Mouse (Mus musculus): ENCODE results near the gene Zbtb21. TPM values are rescaled to one million over a fixed set of nuclear protein-coding genes. Genes with fewer than 3 reads are reported as not detected.
"Not testable (repeated sequence)": the region's sequence is repeated elsewhere in the genome, so short reads cannot be mapped to it uniquely, and the experiment has no call there.

Gene Zbtb21
- total RNA-seq, 2 experiments from 2014 or later: 18.5 to 21.3 TPM

DNA sequence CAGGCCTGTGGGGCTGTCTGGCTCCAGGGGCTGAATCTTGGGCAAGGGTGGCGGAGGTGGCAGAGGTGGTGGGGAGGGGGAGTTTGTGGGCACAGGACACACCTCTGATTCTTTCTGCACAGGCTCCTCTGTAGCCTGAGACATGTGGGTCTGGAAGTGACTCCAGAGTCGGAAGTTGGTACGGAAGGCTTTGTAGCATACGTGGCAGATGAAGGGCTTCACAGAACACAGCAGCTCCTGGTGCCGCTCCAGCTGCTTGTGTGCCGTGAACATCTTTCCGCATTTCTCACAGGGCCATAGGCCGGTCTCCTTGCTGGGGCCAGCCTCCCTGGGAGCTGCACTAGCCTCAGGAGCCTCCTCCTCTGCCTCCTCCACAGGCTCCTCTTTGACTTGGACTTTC is 12.4 kb downstream of the Zbtb21 start:
- no peak for DNase-seq (ENCODE audit: low spot score in 2 of 2)

DNA sequence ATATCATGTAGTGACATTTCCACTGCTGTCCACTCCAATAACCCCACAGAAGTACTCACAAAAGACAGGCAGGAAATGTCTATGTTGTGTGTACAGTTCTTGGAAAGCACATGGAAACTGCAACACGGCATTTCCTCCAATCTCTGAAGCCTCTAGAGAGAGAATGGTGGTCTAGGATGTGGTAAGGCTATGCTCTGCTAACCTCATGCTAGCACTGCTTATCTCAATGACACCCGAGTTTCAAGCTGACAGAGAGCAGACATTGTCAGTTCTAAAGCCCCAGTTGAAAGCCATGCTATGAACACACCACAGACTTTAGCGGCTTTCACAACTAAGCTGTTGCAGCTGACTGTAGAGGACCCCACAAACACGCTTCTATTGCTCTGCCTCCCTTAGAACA is 13.6 kb downstream of the Zbtb21 start:
- DNase-seq (ENCODE audit: low spot score in 2 of 2): no peak

DNA sequence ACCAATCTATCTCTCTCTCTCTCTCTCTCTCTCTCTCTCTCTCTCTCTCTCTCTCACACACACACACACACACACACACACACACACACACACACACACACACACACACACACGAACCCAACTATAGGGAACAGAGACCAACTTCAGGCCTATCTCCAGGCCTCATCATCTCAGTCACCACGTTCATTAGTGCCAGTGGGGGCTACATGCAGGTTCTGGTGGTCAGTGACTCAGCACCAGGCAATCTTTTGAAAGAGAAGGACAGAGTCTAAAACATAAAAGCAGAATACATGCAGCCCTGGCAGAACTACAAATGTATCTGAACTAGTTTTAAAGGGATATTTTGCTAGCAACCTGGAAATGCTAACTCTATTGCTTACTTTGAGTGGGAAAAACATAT is 15.4 kb downstream of the Zbtb21 start:
- not testable (repeated sequence) for DNase-seq (ENCODE audit: low spot score in 2 of 2)

DNA sequence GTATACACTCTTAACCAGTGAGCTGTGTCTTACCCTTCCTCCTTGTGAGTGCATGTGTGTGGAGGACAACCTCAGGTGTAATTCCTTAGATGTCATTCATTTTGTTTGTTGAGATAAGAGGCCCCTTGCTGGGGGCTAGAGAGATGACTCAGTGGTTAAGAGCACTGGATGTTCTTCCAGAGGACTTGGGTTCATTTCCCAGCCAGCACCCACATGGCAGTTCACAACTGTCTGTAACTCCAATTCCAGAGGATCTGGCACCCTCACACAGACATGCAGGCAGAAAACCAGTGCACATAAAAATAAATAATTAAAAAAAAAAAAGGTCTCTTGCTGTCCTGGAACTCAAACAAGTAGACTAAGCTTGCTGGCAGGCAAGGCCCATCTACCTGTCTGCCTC is 20.6 kb downstream of the Zbtb21 start:
- DNase-seq (ENCODE audit: low spot score in 2 of 2): no peak

DNA sequence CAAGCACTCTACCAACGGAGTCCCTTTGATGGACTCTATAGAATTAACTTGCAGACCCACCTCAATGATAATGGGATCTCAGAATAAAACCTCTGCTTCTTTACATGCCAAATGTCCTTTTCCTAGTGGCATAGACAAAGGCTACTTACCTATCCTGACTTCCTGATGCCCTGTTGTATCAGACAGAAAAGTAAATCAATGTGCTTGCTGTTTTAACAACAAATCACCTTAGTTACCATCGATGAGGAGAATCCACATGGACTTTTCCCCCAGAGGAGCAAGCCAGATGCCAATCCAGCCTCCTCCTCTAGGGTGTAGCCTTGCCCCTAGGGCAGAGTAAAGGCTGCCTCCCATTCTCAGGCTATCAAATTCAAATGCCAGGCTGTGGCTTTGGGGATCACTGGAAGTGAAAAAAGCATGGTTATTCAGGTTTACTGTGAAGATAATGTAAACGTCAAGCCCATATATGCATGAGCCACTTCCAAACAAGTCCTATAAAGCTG is 21.9 kb downstream of the Zbtb21 start:
- DNase-seq (ENCODE audit: low spot score in 2 of 2): no peak

DNA sequence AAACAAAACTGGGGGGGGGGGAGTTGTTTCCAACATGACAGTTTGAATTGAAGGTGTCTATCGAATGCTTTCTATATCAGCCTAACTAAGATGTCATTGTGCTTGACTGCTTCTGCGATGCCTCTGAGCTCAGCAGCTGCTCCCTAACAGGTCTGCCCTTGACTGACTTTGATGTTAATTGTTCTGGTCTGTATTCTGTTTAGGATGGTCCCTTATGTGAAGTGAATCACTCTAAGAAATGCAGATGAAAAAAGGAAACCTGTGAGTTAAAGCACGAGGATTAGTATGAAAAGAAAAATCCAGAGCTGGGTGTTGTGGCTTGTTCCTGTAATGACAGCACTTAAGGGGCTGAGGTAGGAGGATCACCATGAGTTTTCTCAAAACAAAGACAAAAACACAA is 26.6 kb downstream of the Zbtb21 start:
- DNase-seq (ENCODE audit: low spot score in 2 of 2): no peak

DNA sequence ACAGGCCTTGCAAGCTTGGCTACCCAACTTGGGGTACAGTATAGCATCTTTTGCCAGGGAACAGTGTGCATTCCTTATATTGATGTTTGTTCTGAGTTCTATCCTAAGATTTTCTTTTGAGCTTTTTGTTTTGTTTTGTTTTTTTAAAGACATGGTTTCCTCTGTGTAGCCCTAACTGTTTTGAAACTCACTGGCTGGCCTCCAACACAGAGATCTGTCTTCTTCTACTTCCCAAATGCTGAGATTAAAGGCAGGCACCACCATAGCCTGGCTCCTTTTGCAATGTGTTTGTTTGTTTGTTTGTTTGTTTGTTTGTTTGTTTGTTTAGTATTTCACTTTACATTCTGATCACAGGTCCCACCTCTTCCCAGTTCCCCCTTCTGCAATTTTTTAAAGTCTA is 32.2 kb downstream of the Zbtb21 start:
- no peak for DNase-seq (ENCODE audit: low spot score in 2 of 2)

DNA sequence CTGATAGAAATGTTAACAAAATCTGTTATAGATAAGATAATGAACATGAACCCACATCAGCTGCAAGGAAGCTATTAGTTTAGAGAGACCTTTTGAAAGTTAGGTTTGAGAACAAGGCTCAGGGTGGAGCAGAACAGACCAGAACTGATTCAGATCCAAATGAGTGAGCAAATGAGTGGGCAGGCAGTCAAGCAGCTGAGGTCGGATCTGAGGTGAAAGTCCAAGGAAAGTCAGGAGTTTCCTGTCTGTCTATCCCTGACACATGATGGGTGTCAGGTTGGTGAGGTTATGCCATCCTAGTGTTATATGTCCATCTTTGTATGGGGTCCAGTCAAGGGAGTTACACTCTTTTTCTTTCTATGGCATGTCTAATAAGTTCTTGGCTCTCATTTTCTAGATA is 32.9 kb downstream of the Zbtb21 start:
- no peak for DNase-seq (ENCODE audit: low spot score in 2 of 2)

DNA sequence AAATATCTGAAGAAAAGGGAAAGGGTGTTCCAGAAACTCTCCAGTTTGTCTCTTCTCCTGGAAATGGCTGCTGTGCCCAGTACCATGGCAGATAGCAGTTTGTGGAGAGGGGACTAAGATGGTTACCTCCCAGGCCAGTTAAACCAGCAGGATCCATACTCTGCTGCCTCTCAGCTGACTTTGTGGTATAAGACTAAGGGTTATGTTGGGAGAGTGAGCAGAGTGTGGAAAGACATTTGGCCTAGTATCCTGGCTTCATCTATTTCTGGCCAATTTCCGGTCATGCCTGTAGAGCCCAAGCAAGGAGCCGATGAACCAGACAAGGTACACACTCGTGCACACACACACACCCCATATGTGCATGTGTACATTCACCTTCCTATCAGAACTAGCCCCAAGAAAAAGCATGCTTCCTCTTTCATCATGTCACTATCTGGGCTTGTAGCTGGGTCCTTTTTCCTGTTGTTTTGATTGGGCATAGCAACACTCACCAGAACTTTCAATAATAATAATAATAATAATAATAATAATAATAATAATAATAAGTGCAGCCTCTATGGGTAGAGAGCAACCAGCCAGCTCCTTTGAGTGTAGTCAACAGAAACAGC is 35.0 kb downstream of the Zbtb21 start:
- no peak for DNase-seq (ENCODE audit: low spot score in 2 of 2)

DNA sequence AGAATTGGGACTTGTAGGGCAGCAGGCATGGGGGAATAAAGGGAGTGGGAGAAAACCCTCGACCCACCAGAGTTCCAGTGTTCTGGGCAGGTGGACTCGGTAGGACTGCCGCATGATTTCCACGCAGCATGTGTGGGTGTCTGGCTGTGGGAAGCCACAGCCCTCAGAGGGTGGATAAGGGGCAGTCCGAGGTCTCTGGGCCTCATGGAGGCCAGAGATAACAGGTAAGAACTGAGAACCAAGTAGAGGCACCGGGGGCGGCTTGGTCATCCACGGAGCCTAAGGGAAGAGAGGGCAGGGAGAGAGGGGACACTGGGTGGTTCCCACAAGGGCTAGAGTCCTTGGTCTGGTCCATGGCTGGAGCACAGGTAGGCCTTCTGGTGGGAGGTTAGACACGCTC is 36.0 kb downstream of the Zbtb21 start:
- no peak for DNase-seq (ENCODE audit: low spot score in 2 of 2)

DNA sequence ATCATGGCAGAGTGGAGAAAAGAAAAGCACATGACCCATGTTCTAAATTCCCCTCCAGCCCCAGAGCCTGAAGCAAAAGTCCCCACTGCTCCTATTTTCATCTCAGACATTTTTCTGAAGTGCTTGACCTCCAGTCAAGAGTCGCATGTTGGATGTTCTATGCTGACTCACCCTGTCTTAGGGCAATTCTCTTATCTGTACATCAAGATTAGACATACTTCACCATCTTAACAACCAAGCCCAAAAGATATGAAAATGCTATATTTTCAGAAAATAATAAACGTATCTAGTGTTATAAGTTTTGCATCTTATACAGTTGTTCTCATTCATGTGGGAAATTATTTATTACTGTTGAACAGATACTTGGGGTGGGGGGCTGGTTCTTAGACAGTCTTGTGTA is 36.7 kb downstream of the Zbtb21 start:
- DNase-seq (ENCODE audit: low spot score in 2 of 2): no peak

DNA sequence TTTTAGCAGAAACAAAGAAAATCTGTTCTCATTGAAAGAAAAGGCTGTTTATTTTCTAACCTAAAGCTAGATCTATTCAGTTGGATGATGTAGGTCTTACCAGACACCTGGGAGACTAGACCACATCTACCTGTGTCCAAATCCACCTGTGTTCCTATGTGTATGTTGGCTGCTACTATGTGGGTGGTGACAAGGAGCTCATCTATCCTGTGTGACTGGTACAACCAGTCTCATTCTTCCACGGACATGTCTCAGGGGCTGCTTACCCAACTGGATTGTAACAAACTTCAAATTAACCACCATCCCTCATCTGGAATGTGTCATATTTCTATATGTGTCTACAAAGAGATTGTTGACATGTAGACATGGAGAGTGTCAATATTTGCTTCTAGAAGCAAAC is 38.7 kb downstream of the Zbtb21 start:
- DNase-seq (ENCODE audit: low spot score in 2 of 2): no peak

DNA sequence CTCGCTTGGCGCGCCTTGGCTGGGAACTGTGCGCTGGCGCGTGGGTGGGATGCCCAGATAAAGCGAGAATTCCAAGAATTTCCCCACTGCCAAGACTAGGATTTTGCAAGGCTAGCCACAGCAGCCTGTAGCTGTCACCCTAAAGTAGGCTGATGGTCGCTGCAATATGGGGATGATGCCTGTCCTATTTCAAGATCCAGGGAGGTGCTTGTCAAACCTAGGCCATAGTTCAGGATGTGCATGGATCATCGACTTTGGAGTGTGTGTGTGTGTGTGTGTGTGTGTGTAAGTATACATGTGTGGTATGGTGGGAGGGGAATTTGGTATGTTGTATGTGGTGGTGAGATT is 39.7 kb downstream of the Zbtb21 start:
- DNase-seq (ENCODE audit: low spot score in 2 of 2): no peak

DNA sequence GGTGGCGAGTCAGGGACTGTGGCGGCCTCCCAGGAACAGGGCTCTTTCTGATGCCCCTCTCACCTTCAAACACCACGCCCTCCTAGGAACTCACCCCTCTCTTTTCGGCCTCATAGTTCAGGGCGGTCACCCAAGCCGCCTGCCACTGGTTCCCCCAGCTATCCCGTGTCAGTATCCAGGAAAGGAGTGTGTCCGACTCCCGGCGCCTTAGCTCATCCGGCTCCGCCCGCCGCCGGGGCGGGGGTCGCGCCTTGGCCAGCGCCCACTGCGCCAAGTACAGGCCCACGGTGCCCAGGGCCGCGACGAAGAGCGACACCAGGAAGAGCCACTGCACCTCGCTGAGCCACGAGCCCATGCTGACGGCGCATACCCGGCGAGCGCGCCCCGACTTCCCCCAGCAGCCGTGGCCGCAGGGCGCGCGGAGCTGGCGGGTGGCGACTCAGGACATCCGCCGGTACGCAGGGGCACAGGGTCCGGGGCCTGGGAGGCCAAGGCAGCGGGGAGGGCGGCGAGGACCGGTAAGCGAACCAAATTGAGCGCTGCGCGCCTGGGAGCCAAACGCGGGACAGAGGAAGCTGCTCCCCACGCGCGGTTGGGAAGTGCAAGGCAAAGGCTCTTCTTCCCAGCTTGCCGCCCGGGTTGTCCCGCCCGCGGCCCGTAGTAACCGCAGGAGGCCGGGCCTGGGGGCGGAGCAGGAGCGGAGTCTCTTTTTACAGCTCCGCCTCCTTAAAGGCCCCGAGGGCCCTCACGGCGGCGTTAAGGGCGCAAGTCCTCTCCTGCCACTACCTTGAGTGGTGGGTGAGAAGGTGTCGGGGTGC is 40.3 kb downstream of the Zbtb21 start:
- peak; percentile 87 for DNase-seq (ENCODE audit: low spot score in 2 of 2)

DNA sequence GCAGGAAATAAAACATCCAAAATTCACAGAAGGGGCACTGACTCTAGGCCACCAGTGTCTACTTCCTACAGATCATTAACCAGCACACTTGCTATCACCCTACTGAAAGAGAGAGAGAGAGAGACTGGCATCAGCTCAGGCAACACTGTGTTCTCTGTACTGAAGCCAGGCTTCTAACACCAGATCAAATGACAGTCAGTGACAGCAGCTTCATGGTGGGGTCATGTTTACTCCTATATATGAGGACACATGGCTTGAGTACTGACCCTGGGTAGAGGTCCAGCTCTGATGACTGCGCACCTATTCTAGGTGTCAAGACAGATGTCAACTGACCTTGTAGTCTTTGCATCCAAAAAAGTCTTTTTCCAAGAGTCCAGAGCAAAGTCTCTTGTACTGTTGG is 41.8 kb downstream of the Zbtb21 start:
- DNase-seq (ENCODE audit: low spot score in 2 of 2): no peak

DNA sequence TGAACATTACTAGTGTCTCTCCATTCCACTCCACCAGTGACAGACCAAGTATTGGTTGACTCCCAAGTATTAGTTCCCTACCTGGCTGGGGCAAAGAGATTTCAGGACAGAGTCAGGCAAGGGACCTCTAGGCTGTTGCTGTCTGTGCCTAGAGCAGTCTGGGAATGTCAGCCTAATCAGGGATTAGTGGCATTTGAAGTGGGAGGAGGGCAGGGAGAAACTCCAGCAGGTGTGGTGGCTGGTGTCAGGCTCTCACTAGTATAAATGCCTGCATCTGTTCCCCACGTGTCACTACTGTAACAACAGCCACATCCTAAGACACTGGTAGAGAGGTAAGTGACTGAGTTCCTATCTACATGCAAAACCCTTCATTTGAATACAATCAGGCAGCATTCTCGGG is 42.6 kb downstream of the Zbtb21 start:
- DNase-seq (ENCODE audit: low spot score in 2 of 2): no peak

DNA sequence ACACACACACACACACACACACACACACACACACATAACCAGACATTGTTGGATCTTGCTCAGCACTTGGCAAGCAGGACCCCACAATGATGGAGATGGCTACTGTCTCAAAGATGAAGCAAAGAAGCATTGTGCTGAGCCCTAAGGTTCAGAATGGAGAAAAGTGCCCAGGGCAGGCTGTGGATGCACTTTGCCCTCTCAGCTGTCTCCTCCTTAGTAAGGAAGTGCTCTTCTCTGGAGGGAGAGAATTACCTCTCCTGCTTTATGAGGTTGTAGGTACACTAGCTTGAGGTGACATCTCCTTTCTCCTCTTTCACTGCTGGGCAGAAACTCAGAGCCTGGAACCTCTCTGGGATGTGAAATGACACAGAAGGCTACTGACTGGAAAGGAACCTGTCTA is 49.5 kb downstream of the Zbtb21 start:
- DNase-seq (ENCODE audit: low spot score in 2 of 2): no peak

DNA sequence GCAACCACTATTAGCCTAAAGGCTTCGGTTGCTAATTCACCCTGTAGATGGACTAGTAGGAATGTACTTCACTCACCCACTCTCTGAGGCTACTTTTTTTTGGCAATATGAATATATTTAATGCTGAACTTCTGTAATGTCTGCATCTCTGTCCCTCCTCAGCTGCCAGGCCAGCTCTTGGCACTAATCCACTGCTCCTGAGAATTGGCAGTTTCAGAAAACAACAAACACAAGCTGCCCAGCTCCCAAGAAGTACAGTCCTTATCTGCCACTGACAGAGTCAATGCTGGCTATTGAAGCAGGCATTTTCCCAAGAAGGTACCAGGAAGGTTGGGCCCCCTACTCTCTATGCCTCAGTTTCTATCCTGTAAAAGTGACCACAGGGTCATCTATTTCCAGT is 53.1 kb downstream of the Zbtb21 start:
- DNase-seq (ENCODE audit: low spot score in 2 of 2): no peak

DNA sequence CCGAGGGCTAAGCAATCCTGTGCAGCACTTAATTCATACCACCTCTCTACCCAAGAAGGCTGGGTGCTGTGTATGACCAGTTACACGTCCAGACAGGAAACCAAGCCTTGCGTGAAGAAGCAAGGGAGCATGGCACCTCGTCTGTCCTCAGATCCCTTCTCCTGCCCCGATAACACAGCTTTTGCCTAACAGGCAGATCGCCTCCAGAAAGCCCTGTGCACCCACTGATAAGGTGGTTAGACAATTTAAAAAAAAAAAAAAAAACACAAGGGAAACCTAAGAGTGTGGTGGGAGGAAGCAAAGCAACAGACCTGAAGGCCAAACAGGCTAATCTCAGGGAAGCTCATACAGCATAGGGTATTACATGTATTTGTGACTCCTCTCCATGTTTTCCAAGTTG is 54.9 kb downstream of the Zbtb21 start:
- DNase-seq (ENCODE audit: low spot score in 2 of 2): no peak

DNA sequence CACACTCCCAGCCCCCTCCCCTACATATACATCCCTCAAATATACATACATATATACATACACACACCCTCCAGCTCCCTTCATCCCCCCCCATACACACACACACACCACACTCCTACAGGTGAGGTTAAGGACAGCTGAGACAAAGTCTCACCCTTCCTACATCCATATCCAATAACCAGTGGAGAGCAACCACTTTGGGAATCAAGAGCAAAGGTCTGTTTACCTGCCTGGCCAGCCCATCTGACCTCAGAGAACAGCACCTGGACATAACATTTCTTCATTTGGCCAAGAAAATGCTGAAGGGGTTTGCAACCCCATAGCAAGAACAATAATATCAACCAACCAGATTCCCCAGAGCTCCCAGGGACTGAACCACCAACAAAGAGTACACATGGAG is 56.1 kb downstream of the Zbtb21 start:
- no peak for DNase-seq (ENCODE audit: low spot score in 2 of 2)

DNA sequence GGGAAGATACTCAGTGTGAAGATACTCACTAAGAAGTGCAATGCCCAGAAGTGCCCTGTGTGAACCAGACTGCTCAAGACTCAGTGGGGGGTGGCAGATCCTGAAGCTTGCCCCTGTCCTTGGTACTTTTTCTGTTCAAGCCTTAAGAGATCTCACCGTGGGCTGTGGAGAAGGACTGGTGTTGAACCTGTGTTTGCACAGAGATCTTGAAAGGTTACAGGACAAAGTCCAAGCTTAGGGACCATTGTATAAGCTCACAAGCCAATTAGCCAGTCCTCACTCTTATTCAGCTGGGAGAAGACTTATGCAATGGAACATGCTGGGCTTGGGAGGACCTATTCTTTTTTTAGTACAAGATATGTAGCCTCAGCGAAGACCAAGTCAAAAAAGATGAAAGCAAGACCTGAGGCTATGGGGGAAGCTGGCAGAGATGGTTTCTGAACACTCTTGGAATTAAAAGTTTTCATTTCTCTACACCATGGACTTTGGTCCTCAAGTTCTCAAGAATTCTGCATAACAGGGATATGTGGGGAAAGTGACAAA is 56.9 kb downstream of the Zbtb21 start:
- DNase-seq (ENCODE audit: low spot score in 2 of 2): no peak

DNA sequence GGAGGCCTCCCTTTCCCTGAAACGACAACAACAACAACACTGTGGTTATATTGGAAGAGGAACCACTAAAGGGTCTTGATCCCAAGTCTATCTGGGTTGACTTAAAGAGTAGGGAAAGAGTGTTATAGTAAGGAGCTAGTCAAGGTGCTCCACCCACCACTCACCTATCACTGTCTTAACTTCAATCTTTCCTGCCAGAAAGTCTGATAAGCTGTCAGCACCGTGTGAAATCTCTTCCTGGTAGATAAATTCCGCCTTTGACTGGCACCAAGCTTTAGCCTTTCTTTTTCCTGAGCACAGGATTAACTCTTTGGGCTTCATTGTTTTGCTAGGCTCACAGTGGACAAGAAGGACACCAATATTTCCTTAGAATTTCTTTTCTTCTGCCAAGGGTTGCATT is 58.4 kb downstream of the Zbtb21 start:
- DNase-seq (ENCODE audit: low spot score in 2 of 2): no peak
